Mouse (Mus musculus): ENCODE data around the gene Ldhb.

GRCm38 (mm10) chr6:142462194-142462593, 45.6 kb downstream of the Ldhb start:
- TF ChIP-seq POLR2A (IDR thresholded peaks at IDR 0.05; ENCODE audit: insufficient read length, low read depth) (no peak), CEBPB (IDR thresholded peaks at IDR 0.05; ENCODE audit: insufficient read depth, poor library complexity, severe bottlenecking) (no peak), MYOG (IDR thresholded peaks at IDR 0.05; ENCODE audit: control insufficient read depth in 1 of 3, insufficient read depth in 1 of 3, insufficient read length in 2 of 3, low read depth in 2 of 3) (peak in 1 of 3 experiments; percentile 60), SRF (IDR thresholded peaks at IDR 0.05; ENCODE audit: control insufficient read depth, insufficient read length, low read depth) (no peak)

Data from myocyte (in vitro differentiated cells).